Mouse (Mus musculus): ENCODE results near the gene Gfpt2. TPM values are rescaled to one million over a fixed set of nuclear protein-coding genes. Genes with fewer than 3 reads are reported as not detected.
"Not testable (repeated sequence)": the region's sequence is repeated elsewhere in the genome, so short reads cannot be mapped to it uniquely, and the experiment has no call there.

The Gfpt2 gene
- polyA plus RNA-seq, 1 experiment from 2014 or later, result 22.5 TPM

DNA sequence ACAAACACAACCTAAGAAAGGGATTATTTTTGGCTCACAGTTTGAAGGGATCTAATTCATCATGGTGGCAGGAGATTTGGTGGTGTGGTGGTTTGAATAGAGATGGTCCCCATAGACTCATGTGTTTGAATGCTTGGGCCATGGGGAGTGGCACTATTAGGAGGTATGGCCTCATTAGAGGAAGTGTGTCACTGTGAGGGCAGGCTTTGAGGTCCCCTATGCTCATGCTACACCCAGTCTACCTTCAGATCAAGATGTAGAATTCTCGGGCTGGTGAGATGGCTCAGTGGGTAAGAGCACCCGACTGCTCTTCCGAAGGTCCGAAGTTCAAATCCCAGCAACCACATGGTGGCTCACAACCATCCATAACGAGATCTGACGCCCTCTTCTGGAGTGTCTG, 26.5 kb upstream of the Gfpt2 start:
- H3K27me3 ChIP-seq; H3K4me3 ChIP-seq; H3K9me3 ChIP-seq (replicated peaks); H3K4me2 ChIP-seq (replicated peaks); H3K9ac ChIP-seq; H3K27ac ChIP-seq; H3K36me3 ChIP-seq; ATAC-seq (ENCODE audit: low FRiP score): not testable (repeated sequence)
- 89% methylated on average over 5 of the region's 6 CpGs for WGBS
- H3K4me1 ChIP-seq, result peaks cover 13% of the 10 kb centered on the region

DNA sequence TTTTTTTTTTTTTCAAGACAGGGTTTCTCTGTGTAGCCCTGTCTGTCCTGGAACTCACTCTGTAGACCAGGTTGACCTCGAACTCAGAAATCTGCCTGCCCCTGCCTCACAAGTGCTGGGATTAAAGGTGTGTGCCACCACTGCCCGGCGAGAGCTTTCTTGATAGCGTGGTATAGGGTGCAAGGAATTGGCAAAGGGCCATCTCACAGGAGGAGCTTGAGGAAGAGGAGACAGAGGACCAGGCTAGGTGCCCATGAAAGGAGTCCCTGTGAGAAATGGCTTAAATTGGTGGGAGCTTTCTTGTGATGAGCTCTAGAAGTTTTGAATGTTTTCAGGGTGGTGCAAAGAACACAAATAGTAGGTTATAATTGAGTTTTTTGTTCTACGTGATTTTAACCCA, 25.2 kb upstream of the Gfpt2 start:
- 88% methylated on average over 5 of the region's 5 CpGs for WGBS
- H3K27me3 ChIP-seq, result no peaks in the 10 kb centered on the region
- H3K4me1 ChIP-seq, result peaks cover 4% of the 10 kb centered on the region
- no peak overlapping the region for H3K4me3 ChIP-seq
- H3K9me3 ChIP-seq (replicated peaks), result no peaks in the 10 kb centered on the region
- no peak overlapping the region for H3K27ac ChIP-seq
- H3K4me2 ChIP-seq (replicated peaks), result no peak overlapping the region
- no peak for ATAC-seq (ENCODE audit: low FRiP score)
- no peaks in the 10 kb centered on the region for H3K36me3 ChIP-seq
- H3K9ac ChIP-seq, result no peak overlapping the region

DNA sequence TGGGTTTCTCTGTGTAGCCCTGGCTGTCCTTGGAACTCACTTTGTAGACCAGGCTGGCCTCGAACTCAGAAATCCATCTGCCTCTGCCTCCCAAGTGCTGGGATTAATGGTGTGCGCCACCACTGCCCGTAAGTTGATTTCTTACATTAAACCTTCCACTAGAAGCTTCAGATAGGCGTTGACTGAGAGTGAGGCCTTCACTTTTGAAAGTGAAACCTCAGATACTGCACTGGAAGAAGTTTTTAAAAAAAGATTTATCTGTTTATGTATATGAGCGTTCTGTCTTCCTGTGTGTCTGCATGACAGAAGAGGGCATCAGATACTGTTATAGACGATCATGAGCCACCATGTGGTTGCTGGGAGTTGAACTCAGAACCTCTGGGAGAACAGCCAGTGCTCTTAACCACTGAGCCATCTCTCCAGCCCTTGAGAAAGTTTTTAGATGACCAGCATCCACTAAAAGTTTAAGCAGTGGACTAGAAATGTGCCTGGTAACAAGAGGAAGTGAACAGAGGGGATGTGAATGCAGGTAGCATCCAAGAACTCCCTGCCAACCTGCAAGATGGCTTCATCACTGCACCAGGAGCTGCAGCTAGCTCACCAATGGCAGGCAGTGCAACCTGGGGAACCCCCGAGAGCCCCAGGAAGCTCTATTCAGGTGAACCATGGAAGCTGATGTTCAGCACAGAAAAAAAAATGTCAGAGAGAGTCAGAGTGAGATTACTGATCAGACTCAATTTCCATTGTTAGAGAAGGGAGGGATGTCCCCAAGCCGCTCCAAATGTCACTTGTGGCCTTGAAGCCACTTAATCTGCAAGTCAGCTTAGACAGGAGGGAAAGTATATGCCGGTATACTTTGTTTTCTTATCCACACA, 23.1 kb upstream of the Gfpt2 start:
- no peaks in the 10 kb centered on the region for H3K36me3 ChIP-seq
- no peak overlapping the region for H3K9ac ChIP-seq
- 87% methylated on average over 9 of the region's 9 CpGs for WGBS
- no peak for ATAC-seq (ENCODE audit: low FRiP score)
- no peak overlapping the region for H3K27ac ChIP-seq
- no peak overlapping the region for H3K4me2 ChIP-seq (replicated peaks)
- H3K4me3 ChIP-seq, result no peak overlapping the region
- H3K4me1 ChIP-seq, result no peaks in the 10 kb centered on the region
- no peaks in the 10 kb centered on the region for H3K9me3 ChIP-seq (replicated peaks)
- no peaks in the 10 kb centered on the region for H3K27me3 ChIP-seq

DNA sequence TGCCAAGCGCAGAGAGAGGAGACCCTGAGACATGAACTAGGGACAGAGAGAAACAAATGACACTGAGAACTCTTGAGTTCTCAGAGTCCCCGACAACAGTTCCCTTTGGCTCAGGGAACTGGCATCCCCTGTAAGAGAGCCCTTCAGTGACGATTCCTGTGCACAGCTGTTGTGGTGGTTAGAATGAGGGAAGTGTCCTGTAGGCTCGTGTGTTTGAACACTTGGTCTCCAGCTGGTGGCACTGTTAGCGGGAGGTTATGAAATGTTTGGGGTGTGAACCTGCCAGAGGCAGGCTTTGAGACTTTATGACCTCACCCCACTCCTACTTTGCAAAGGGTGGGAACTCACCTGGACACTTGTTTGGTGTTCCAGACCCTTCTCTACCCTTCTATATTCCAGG, 21.7 kb upstream of the Gfpt2 start:
- 64% methylated on average over 5 of the region's 5 CpGs for WGBS
- Histone ChIP-seq H3K4me3 (no peak overlapping the region), H3K9me3 (replicated peaks) (no peaks in the 10 kb centered on the region), H3K9ac (no peak overlapping the region), H3K4me2 (replicated peaks) (no peak overlapping the region), H3K4me1 (no peaks in the 10 kb centered on the region), H3K36me3 (no peaks in the 10 kb centered on the region), H3K27ac (no peak overlapping the region), H3K27me3 (no peaks in the 10 kb centered on the region)
- no peak for ATAC-seq (ENCODE audit: low FRiP score)

DNA sequence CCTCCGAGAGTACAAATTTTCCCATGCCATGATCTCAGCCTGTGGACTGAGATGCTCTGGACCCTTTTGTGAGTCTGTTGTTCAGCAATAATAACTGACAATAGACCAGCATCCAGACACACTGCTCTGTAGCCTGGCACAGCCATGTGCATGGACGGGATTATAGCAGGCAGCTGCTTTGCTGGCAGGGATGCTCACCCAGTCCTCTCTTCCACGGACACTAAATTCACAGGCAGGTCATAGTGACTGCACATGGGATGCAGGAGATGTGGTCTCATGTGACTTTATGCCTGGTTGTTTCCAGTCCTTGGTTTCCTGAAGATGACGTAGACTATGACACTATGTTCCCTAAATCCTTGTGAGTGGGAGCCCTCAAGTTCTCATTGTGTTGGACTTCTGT, 19.1 kb upstream of the Gfpt2 start:
- H3K4me3 ChIP-seq, result no peak overlapping the region
- H3K4me1 ChIP-seq, result no peaks in the 10 kb centered on the region
- H3K27ac ChIP-seq, result no peak overlapping the region
- no peaks in the 10 kb centered on the region for H3K9me3 ChIP-seq (replicated peaks)
- H3K27me3 ChIP-seq, result no peaks in the 10 kb centered on the region
- no peak overlapping the region for H3K9ac ChIP-seq
- H3K4me2 ChIP-seq (replicated peaks), result no peak overlapping the region
- 81% methylated on average over 4 of the region's 4 CpGs for WGBS
- H3K36me3 ChIP-seq, result no peaks in the 10 kb centered on the region
- no peak for ATAC-seq (ENCODE audit: low FRiP score)

DNA sequence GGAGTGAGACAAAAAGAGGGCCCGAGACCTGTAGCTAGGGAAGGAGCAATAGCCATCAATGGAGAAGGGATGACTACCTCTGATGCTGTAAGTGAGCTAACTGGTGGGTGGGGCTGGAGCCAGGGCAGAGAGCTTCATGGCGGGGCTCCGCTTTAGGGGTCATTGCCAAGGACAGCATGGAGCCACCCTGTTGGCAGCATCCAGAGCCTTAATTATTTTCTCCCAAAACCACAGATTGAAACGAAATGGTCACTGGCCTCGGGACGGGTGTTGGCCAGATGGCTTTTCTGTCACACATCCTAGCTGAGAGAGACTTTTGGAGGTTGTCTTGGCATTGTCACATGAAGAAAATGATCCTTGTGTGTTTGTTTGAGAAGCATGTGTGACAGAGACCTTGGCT, 15.1 kb upstream of the Gfpt2 start:
- H3K27me3 ChIP-seq, result no peaks in the 10 kb centered on the region
- H3K4me3 ChIP-seq, result no peak overlapping the region
- 81% methylated on average over 6 of the region's 6 CpGs for WGBS

DNA sequence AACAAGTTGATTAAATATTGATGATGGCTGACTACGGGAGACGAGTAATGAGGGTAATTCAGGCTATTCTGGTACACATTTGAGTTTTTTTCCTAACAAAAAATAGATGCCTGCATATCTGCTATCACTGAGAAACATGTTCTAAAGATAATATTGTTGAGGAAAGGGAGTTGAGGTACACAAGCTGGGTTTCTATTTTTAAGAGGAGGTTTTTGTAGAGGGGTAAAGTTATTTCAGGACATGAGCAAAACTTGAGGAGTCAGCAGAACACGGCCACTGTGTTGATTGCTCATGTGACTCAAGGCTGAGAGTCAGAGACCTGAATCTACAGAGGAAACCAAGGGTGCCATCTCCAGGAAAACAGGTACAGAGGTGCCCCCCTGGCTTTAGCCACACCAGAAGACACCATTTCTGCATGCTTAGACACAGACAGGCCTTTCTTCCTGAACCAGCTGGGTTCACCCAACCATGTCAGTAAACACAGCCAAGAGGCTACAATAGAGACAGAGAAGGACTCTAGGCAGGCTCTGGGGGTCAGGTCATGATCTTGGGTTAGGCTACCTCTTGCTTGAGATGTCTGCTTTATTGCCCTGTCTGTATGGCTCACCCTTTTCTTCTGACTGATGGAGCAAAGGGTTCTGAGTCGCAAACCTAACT, 13.7 kb upstream of the Gfpt2 start:
- Histone ChIP-seq H3K9ac (no peak overlapping the region), H3K27me3 (no peaks in the 10 kb centered on the region), H3K4me3 (no peak overlapping the region), H3K36me3 (no peaks in the 10 kb centered on the region), H3K27ac (no peak overlapping the region), H3K9me3 (replicated peaks) (no peaks in the 10 kb centered on the region), H3K4me2 (replicated peaks) (no peak overlapping the region), H3K4me1 (no peaks in the 10 kb centered on the region)
- 77% methylated on average over 4 of the region's 4 CpGs for WGBS
- ATAC-seq (ENCODE audit: low FRiP score), result no peak

More for the DNA sequence above, 15.1 kb upstream of the Gfpt2 start:
- no peaks in the 10 kb centered on the region for H3K36me3 ChIP-seq
- H3K4me2 ChIP-seq (replicated peaks), result no peak overlapping the region
- H3K9me3 ChIP-seq (replicated peaks), result no peaks in the 10 kb centered on the region
- ATAC-seq (ENCODE audit: low FRiP score), result no peak
- no peak overlapping the region for H3K9ac ChIP-seq
- no peaks in the 10 kb centered on the region for H3K4me1 ChIP-seq
- no peak overlapping the region for H3K27ac ChIP-seq

DNA sequence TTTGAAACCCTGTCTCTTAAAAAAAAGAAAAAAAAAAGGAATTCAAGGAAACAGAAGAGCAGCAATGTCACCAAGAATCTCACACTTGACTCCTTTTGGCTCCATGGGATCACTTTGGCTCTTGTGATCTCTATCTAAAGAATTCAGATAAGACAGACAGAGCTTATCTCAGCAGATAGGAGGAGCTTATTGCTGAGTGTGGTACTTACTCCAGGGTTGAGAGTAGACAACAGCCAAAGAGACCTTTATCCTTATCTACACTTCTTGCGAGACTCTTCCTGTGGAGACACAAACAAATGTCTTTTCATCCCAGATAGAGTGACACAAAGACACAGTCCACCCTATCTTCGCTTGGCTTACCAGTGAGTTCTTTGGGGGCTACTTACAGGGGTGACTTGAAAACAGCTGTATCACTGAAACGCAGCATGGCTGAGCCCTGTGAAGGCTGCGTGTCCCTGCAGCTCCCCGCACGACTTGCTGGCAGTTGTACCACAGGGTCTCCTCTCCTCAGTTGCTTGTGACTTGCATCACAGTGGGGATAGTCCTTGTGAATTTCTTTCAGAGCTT, 12.1 kb upstream of the Gfpt2 start:
- H3K9me3 ChIP-seq (replicated peaks), result no peaks in the 10 kb centered on the region
- H3K4me3 ChIP-seq, result no peak overlapping the region
- H3K4me1 ChIP-seq, result no peaks in the 10 kb centered on the region
- no peaks in the 10 kb centered on the region for H3K27me3 ChIP-seq
- 63% methylated on average over 6 of the region's 6 CpGs for WGBS
- H3K9ac ChIP-seq, result no peak overlapping the region
- no peaks in the 10 kb centered on the region for H3K36me3 ChIP-seq
- no peak overlapping the region for H3K27ac ChIP-seq
- ATAC-seq (ENCODE audit: low FRiP score), result no peak
- no peak overlapping the region for H3K4me2 ChIP-seq (replicated peaks)

DNA sequence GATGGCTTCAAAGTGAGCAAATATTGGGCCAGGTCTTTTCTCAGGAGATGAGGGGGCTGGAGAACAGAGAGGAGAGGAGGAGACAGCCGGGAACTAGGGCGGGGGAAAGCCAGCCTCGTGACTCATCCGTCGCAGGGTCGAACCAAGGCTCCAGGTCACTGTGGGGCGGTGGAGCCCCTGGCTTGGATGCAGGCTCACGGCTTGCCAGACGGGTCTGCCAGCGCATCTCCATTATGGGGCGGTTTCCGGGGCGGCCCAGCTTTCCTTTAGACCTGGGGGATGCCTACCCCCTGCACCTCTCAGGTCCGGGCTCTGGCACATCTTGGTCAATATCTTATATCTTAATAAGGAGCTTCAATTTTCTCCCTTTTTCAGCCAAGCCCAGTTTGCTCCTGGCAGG, 847 bp upstream of the Gfpt2 start:
- H3K27ac ChIP-seq, result no peak overlapping the region
- H3K36me3 ChIP-seq, result no peaks in the 10 kb centered on the region
- 7% methylated on average over 14 of the region's 14 CpGs for WGBS
- H3K4me1 ChIP-seq, result peaks cover 14% of the 10 kb centered on the region
- H3K9ac ChIP-seq, result no peak overlapping the region
- H3K9me3 ChIP-seq (replicated peaks), result peaks cover 9% of the 10 kb centered on the region
- no peak overlapping the region for H3K4me3 ChIP-seq
- 0 out of 2 replicates have a peak overlapping the region, but pooled peaks have one; percentile 83 for H3K4me2 ChIP-seq (replicated peaks)
- ATAC-seq (ENCODE audit: low FRiP score), result no peak
- peaks cover 6% of the 10 kb centered on the region; the same call in 1 of the 2 replicates for H3K27me3 ChIP-seq

DNA sequence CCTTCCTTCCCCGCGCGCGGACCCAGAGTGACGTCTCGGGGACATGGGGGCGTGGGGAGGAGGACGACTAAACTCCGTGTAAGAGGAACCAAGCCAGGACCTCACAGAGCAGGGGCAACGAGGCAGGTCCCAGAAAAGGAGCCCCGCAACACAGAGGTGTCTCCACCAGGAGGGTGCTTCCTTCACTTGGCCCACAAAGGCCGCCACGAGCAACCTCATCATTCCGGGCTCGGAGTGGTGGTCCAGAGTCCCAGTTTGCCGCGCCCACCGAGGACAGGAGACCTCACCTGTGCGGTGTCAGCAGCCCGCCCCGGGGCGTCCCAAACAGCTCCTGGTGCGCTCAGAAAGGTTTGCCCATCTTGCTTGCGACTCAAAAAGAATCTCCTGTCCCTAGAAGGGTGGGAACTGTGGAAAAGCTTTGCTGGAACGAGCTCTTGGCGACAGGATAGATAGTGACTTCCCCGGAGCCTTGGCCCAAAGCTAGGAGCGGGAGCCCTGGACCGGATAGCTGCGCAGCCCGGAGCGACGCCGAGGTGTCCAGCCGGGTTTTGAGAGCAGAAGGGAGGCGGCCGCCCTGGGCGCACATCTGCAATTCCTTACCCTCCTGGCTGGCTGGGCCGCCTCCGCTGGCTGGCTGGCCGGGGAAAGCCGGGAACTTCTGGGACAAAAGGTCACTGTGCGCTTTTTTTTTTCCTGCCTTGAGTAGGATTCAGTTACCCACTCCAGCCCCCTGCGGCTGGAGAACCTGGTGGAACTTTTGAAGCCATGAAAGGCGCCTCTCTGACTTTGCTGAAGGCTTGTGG, 565 bp downstream of the Gfpt2 start:
- Histone ChIP-seq H3K27ac (peak overlapping the region; percentile 45; the same call in 1 of the 2 replicates), H3K9me3 (replicated peaks) (peaks cover 4% of the 10 kb centered on the region), H3K4me2 (replicated peaks) (peak overlapping the region; percentile 83), H3K36me3 (no peaks in the 10 kb centered on the region), H3K4me3 (peak overlapping the region; percentile 54), H3K9ac (peak overlapping the region; percentile 73), H3K4me1 (peaks cover 14% of the 10 kb centered on the region), H3K27me3 (peaks cover 6% of the 10 kb centered on the region; the same call in 1 of the 2 replicates)
- WGBS, result under 1% methylated on average over 45 of the region's 45 CpGs
- ATAC-seq (ENCODE audit: low FRiP score), result peak; percentile 71; the same call in 1 of the 2 replicates

DNA sequence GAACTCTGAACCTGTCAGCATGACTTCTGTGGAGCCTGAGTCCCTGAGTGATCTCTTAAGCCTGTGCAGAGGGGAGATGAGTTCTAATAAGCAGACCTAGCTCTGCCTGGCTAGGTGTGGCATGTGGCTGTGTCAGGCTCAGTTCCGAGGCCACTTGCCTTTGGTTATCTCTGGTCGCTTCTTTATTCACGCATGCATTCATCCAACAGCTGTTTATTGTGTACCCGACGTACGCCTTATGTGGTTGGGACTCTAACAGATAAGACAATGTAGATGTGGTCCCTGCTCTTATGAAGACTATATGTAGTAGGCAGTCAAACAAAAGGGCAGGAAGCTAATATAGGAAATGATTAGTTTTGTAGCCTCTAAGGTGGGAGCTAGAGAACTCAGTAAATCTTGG, 5.0 kb downstream of the Gfpt2 start:
- ATAC-seq (ENCODE audit: low FRiP score), result no peak
- H3K4me3 ChIP-seq, result no peak overlapping the region
- WGBS, result 89% methylated on average over 6 of the region's 6 CpGs

DNA sequence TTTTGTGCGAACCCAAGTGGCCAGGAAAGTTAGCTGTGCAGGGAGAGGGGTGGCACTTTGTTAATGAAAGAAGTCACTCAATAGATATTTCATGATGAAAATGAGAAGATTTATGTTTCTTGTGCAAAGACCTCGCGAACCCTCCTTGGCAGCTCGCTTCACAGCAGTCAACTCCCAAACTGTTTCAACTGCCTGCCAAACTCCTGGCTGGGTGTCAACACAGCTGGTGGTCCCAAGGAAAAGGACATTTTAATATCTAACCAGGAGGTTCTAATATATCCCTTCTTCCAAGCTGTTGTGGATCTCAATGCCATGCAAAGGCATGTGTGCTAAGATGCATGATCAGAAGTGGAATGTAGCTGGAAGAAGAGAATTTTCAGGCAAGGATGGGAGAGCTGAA, 7.5 kb downstream of the Gfpt2 start:
- no peak for ATAC-seq (ENCODE audit: low FRiP score)
- Histone ChIP-seq H3K4me3 (no peak overlapping the region), H3K4me1 (peaks cover 4% of the 10 kb centered on the region; the same call in 1 of the 2 replicates), H3K36me3 (no peaks in the 10 kb centered on the region), H3K27me3 (no peaks in the 10 kb centered on the region), H3K27ac (no peak overlapping the region), H3K9ac (no peak overlapping the region), H3K4me2 (replicated peaks) (no peak overlapping the region), H3K9me3 (replicated peaks) (no peaks in the 10 kb centered on the region)
- WGBS, result 76% methylated on average over 4 of the region's 4 CpGs

More for the DNA sequence above, 5.0 kb downstream of the Gfpt2 start:
- Histone ChIP-seq H3K9me3 (replicated peaks) (no peaks in the 10 kb centered on the region), H3K27me3 (0 out of 2 replicates have a peak, but pooled peaks cover 2% of the 10 kb centered on the region), H3K27ac (no peak overlapping the region), H3K4me2 (replicated peaks) (no peak overlapping the region), H3K36me3 (no peaks in the 10 kb centered on the region), H3K9ac (no peak overlapping the region), H3K4me1 (peaks cover 16% of the 10 kb centered on the region)

Measured in hindbrain, embryonic 12.5 days (tissue).